ENCODE assay signal across 21 mouse cellular contexts in genomic region chr5:24152199-24152598, GRCm38 (mm10). TPM values are rescaled to one million over a fixed set of nuclear protein-coding genes. Genes with fewer than 3 reads are reported as not detected.
DNase-seq lines count a peak whose midpoint lies in the region; ATAC-seq lines count a peak whose summit lies in the region.
"Had no signal": no experiment of that assay in that cellular context is flagged by ENCODE, and none has a peak within 500 bp of the region (broad histone marks: within the 10 kb centered on the region; RNA-seq: fewer than 3 reads in every experiment).

No protein-coding gene starts in this region.

- peak; percentile 26 for DNase-seq in liver
- DNase-seq in liver, embryonic 11.5 days (ENCODE audit: low spot score): no peak
- no peak for DNase-seq in adrenal gland, postnatal 10 days
- DNase-seq in ovary, adult 18-20 months (ENCODE audit: low spot score): no peak
- no peak for DNase-seq in layer of hippocampus, adult 8-10 months (ENCODE audit: low spot score in 2 of 2)
- DNase-seq: adrenal gland, adult 2 months; adrenal gland, postnatal 25 days; B cell, adult 2 months; cerebellum, adult 18-20 months; cerebellum, adult 9-10 months; cerebellum, postnatal 14 days; gastrocnemius, postnatal 25 days; heart, adult 18-20 months had no signal

- peaks cover 6% of the 10 kb centered on the region; the same call in 1 of the 2 replicates for H3K36me3 ChIP-seq in liver, embryonic 11.5 days (ENCODE audit: control insufficient read depth, insufficient read depth, low read length)
- peaks cover 70% of the 10 kb centered on the region for H3K36me3 ChIP-seq in liver, embryonic 12.5 days
- H3K36me3 ChIP-seq in liver, embryonic 15.5 days (replicated peaks): peaks cover 63% of the 10 kb centered on the region

- no peaks in the 10 kb centered on the region for H3K27me3 ChIP-seq in liver, embryonic 11.5 days (replicated peaks; ENCODE audit: control insufficient read depth, insufficient read depth, low read length)
- H3K27me3 ChIP-seq in liver, embryonic 12.5 days (replicated peaks): no peaks in the 10 kb centered on the region
- H3K27me3 ChIP-seq in liver, embryonic 15.5 days: no peaks in the 10 kb centered on the region
- H3K27me3 ChIP-seq: CH12.LX; forebrain, embryonic 15.5 days; heart, embryonic 13.5 days; hindbrain, embryonic 12.5 days; hindbrain, embryonic 15.5 days had no signal

- no peak overlapping the region for H3K4me3 ChIP-seq in liver, embryonic 11.5 days (ENCODE audit: low read depth, low read length)
- no peak overlapping the region for H3K4me3 ChIP-seq in liver, embryonic 12.5 days
- no peak overlapping the region for H3K4me3 ChIP-seq in liver, embryonic 15.5 days (replicated peaks)
- H3K4me3 ChIP-seq: forebrain, embryonic 15.5 days; heart, embryonic 13.5 days; hindbrain, embryonic 12.5 days; hindbrain, embryonic 15.5 days had no signal

- H3K9ac ChIP-seq in liver, embryonic 11.5 days (ENCODE audit: low read depth, low read length): no peak overlapping the region
- H3K9ac ChIP-seq in liver, embryonic 12.5 days: no peak overlapping the region
- H3K9ac ChIP-seq in liver, embryonic 15.5 days: no peak overlapping the region
- H3K9ac ChIP-seq: forebrain, embryonic 15.5 days; heart, embryonic 13.5 days; hindbrain, embryonic 12.5 days; hindbrain, embryonic 15.5 days had no signal

- no peak overlapping the region for H3K27ac ChIP-seq in liver, embryonic 11.5 days (ENCODE audit: low read depth, low read length)
- no peak overlapping the region for H3K27ac ChIP-seq in liver, embryonic 12.5 days
- 0 out of 2 replicates have a peak overlapping the region, but pooled peaks have one; percentile 41 for H3K27ac ChIP-seq in liver, embryonic 15.5 days (replicated peaks)
- H3K27ac ChIP-seq: forebrain, embryonic 15.5 days; heart, embryonic 13.5 days; hindbrain, embryonic 12.5 days; hindbrain, embryonic 15.5 days had no signal

- no peak overlapping the region for H3K4me2 ChIP-seq in liver, embryonic 11.5 days
- no peak overlapping the region for H3K4me2 ChIP-seq in liver, embryonic 12.5 days
- H3K4me2 ChIP-seq in liver, embryonic 15.5 days: no peak overlapping the region
- H3K4me2 ChIP-seq: forebrain, embryonic 15.5 days; heart, embryonic 13.5 days; hindbrain, embryonic 12.5 days; hindbrain, embryonic 15.5 days had no signal

- H3K4me1 ChIP-seq in liver, embryonic 11.5 days (replicated peaks; ENCODE audit: control insufficient read depth, insufficient read depth, low read length): no peaks in the 10 kb centered on the region
- H3K4me1 ChIP-seq in liver, embryonic 12.5 days: 0 out of 2 replicates have a peak, but pooled peaks cover 7% of the 10 kb centered on the region
- H3K4me1 ChIP-seq in liver, embryonic 15.5 days (replicated peaks): peaks cover 6% of the 10 kb centered on the region; the same call in 1 of the 2 replicates
- H3K4me1 ChIP-seq: forebrain, embryonic 15.5 days; heart, embryonic 13.5 days; hindbrain, embryonic 12.5 days; hindbrain, embryonic 15.5 days had no signal

- H3K9me3 ChIP-seq in liver, embryonic 11.5 days (ENCODE audit: control insufficient read depth, low read length): no peaks in the 10 kb centered on the region
- no peaks in the 10 kb centered on the region for H3K9me3 ChIP-seq in liver, embryonic 12.5 days (replicated peaks)
- H3K9me3 ChIP-seq in liver, embryonic 15.5 days (replicated peaks): no peaks in the 10 kb centered on the region
- H3K9me3 ChIP-seq: forebrain, embryonic 15.5 days; G1E; heart, embryonic 13.5 days; hindbrain, embryonic 12.5 days; hindbrain, embryonic 15.5 days had no signal

- ATAC-seq in liver, embryonic 11.5 days (replicated peaks; ENCODE audit: low FRiP score): no peak
- peak; percentile 91 for ATAC-seq in liver, embryonic 12.5 days
- peak; percentile 93 for ATAC-seq in liver, embryonic 15.5 days (ENCODE audit: insufficient read depth)
- ATAC-seq: forebrain, embryonic 15.5 days had no signal

RNA-seq across cellular contexts. Expression of gene Nupl2, which starts 12.6 kb away (rescaled TPM):
- 18.7 and 20.5 TPM in 2 replicates for polyA plus RNA-seq in liver, embryonic 11.5 days (2014; fragmentation: Nextera tagmentation; extraction: Ambion mirVana)
- 13.2 and 13.8 TPM in 2 replicates for polyA plus RNA-seq in liver, embryonic 12.5 days (2016; fragmentation: Nextera tagmentation; extraction: Ambion mirVana)
- 5.0 and 6.0 TPM in 2 replicates for polyA plus RNA-seq in liver, embryonic 15.5 days (2015; fragmentation: Nextera tagmentation; extraction: Ambion mirVana)
- total RNA-seq in adrenal gland, postnatal 10 days (2021): 1 to 10 TPM; 7.5 to 9.3 TPM
- total RNA-seq in layer of hippocampus, adult 8-10 months (2022): 10 to 100 TPM in 3 of 4 experiments, 1 to 10 TPM in 1; 9.4 to 12.9 (median 11.8) TPM

RNA-seq across cellular contexts. Expression of gene Klhl7, which starts 51.8 kb away (rescaled TPM):
- 29.1 and 31.6 TPM in 2 replicates for polyA plus RNA-seq in liver, embryonic 11.5 days (2014; fragmentation: Nextera tagmentation; extraction: Ambion mirVana)
- polyA plus RNA-seq in liver, embryonic 12.5 days (2016; fragmentation: Nextera tagmentation; extraction: Ambion mirVana): 25.7 and 27.9 TPM in 2 replicates
- polyA plus RNA-seq in liver, embryonic 15.5 days (2015; fragmentation: Nextera tagmentation; extraction: Ambion mirVana): 18.2 and 19.6 TPM in 2 replicates
- total RNA-seq in adrenal gland, postnatal 10 days (2021): 10 to 100 TPM; 29.5 to 34.8 TPM
- total RNA-seq in layer of hippocampus, adult 8-10 months (2022): 10 to 100 TPM; 82.7 to 95.7 (median 93.3) TPM
